Mouse (Mus musculus) kidney, postnatal 14 days (tissue): ENCODE measurements at regions not wholly inside any gene's neighbourhood (a gene's known extent, or its start where the extent isn't known, plus 50 kb on each side); places are given as distances from the start of the nearest gene placed in this dataset.
"Not testable (repeated sequence)": the region's sequence is repeated elsewhere in the genome, so short reads cannot be mapped to it uniquely, and the experiment has no call there.

Experiments used
- DNase-seq: peaks from one replicate; pipeline ENCODE4 v3.0.0; 2022; ENCODE audit warnings: mixed read lengths

DNA sequence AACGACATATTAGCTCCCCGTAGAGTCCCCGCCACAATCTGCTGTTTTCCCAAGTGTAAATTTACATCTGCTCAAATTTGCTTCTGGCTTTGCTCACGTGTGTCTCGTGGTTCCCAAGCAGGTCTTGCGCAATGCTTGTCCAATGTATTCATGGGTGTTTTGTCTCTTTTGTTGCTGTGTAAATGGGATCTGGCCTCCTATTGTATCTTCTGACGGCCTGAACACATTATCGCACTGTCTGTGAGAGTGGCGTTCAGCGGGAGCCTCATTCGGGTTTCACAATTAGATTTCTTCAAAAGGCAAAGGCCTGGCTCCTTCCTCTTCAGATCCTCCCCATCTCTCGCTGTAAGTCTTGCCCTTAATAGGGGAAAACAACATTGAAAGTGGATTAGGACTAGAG lies 274.5 kb downstream of the Fam19a5 start:
- no peak for DNase-seq

DNA sequence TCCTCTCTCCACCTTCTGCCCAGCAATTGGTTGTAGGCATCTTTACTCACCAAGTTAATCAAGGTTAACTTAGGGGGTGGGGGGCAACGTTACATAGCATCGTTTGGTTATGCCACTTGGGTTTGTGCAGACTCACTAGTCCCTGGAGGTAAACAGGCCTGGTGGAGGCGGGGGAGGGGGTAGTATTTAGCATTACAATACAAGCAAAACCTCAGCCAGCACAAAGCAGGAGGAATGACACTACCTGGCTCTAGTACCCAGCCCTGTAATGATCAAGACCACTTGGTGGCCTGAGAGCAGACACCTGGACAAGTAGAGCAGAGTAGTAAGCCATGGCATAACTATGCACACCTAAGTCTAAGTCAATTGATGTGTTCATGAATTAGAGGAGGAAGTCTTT lies 298.0 kb downstream of the Fam19a5 start:
- no peak for DNase-seq

GRCm38 (mm10) chr15:87859069-87859468 lies 315.0 kb downstream of the Fam19a5 start:
- DNase-seq: no peak

- DNase-seq: no peak
Observed at GRCm38 (mm10) chr15:87876286-87876899, 332.3 kb downstream of the Fam19a5 start.

GRCm38 (mm10) chr15:87890903-87891302 lies 346.8 kb downstream of the Fam19a5 start:
- no peak for DNase-seq

DNA sequence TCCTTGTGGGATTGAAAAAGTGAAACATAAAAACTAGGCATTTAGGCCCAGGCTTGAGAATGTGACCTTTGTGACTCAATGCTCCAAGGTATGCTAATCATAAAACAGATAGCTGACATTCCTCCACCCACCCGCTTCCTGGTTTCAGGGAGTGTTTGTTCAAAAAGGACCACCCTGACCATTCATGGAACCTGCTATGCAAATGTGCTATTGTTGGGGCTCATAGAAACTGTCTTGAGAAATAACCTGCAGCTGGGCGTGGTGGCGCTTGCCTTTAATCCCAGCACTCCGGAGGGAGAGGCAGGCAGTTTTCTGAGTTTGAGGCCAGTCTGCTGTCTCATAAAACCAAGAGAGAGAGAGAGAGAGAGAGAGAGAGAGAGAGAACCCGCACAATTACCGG lies 350.8 kb downstream of the Fam19a5 start:
- DNase-seq: not testable (repeated sequence)

DNA sequence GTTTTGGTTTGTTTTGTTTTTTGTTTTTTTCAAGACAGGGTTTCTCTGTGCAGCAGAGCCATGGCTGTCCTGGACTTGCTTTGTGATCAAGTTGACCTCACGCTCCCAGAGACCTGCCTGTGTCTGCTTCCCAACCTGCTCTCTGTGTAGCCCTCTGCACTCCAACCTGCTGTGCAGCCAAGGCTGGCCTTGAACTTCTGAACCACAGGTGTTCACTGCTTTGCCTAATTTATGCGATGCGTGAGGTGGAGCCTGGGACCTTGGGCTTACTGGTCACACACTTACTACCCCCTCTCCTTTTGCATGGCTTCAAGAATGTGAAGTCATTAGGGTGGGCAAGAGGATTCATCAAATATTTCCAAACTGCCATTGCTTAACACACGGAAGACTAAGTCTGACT lies 354.6 kb downstream of the Fam19a5 start:
- DNase-seq: no peak

DNA sequence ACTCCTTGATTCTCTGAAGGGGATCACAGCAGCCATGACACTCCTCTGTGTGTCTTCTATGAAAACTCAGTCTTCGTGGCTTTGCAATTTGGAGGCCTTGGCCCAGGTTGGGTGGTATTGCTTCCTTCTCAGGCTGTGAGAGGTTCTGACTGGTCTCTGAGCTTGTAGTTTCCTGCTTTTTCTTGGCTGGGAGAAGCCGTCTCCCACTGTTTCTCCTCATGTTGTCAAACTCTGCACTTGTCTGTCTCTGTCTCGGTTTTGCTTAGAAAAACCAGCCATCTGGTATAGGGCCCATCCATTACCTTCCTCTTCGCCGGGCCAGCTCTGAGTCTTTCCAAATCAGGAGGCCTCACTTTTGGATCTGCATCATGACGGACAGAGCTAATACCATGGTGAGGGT lies 360.3 kb downstream of the Fam19a5 start:
- no peak for DNase-seq

GRCm38 (mm10) chr15:87906310-87906709 lies 362.2 kb downstream of the Fam19a5 start:
- no peak for DNase-seq

- no peak for DNase-seq
Observed at GRCm38 (mm10) chr15:87922091-87922490, 378.0 kb downstream of the Fam19a5 start.

GRCm38 (mm10) chr15:87922781-87923446 lies 378.8 kb downstream of the Fam19a5 start:
- DNase-seq: no peak

GRCm38 (mm10) chr15:87923906-87924305 lies 379.8 kb downstream of the Fam19a5 start:
- DNase-seq: no peak

GRCm38 (mm10) chr15:87936041-87936440 lies 391.9 kb downstream of the Fam19a5 start:
- DNase-seq: no peak

DNA sequence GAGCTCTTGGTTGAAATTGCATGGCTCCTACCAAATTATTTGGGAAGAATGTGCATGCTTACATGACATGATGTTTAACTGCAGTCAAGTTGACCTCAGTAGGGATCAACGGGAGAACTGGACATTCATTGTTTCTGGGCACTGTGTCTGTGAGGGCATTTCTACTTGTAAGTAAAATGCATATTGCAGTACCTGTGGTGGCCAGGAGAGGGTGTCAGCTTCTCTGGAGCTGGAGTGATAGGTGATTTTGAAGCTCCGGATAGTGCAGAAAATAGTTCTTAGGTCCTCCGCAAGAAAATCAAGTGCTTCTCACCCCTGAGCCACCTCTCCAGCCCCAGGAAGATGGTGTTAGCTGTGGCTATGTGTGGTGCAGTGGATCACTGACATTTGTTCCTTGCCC lies 396.7 kb downstream of the Fam19a5 start:
- DNase-seq: peak; percentile 10

DNA sequence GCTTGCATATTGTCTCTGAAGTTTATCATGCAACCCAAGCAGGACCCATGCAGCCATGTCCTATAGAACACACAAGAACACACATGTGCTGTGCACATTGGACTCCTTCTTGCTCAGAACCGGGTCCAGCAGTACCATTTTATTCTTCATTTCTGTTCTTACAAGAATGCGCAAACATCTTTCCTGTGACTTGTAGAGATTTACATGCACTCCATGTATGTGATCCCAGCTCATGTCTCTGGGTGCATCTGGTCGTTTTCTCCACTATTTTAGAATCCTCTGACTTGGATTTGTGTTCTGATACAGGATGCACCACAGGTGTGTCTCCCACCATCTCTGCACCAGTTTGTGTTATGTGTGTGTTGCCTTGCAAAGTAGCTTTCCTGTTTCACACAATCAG lies 408.4 kb downstream of the Fam19a5 start:
- no peak for DNase-seq

DNA sequence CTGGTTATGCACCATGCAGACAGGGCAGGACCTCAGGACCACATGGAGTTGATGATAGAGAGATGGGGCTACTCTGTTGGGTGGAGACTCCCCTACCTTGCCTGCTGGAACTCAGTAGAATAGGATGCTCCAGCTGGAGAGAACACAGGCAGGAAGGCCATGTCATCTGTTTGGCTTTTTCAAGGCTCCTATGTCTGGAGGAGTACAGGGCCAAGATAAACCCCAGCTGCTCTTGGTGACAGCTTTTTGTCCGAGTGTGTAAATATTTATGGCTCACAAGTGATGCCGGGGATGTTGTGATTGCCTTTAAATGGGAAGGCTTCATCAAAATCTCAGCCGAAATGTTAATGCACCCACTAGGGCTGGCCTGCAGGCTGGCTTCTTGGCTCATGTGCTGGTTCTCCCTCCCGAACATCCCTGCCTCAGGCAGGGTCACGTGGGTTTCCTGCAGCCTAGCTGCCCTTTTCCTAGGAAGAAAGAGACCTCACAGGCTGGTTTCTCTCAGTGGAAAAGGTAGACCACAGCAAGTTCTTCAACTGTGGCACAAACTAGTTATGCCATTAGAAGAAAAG lies 411.7 kb downstream of the Fam19a5 start:
- DNase-seq: no peak

- DNase-seq: no peak
Observed at GRCm38 (mm10) chr15:87958866-87959265, 414.8 kb downstream of the Fam19a5 start.

GRCm38 (mm10) chr15:87972641-87973040 lies 428.5 kb downstream of the Fam19a5 start:
- no peak for DNase-seq

DNA sequence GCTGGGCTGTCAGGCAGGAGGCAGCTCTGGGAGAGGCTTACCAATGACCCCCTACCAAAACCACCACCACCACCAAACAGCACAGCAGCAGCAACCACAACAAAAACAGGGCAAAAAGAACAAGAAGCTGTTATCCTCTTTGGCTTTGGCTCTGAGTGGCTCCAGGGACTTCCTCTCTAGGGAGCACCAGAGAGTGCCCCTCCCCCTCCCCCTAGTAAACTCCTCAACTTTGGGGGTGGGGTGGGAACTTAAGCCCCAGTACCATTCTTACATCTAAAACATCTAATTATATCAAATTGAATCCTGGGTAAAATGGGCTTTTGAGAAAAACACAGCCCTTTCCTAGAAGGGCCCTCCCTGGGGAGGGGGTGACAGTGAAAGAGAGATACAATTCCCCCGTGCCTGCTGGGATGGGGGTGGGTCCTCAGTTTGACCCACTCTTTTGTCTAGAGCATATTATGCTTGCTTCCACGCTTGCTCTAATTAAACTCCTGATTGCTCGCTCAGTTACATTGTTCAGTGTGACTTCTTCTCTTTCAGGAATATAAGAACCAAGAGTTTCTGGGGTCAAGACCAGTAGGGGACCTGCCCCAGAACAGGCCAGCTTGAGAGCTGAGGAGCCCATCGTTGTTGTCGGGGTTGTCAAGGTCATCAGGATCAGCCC lies 443.4 kb downstream of the Fam19a5 start:
- DNase-seq: no peak

- no peak for DNase-seq
Observed at GRCm38 (mm10) chr15:87994546-87994945, 450.4 kb downstream of the Fam19a5 start.

- DNase-seq: no peak
Observed at GRCm38 (mm10) chr15:88017076-88017475, 473.0 kb downstream of the Fam19a5 start.

GRCm38 (mm10) chr15:88032751-88033150 lies 488.7 kb downstream of the Fam19a5 start:
- DNase-seq: no peak

DNA sequence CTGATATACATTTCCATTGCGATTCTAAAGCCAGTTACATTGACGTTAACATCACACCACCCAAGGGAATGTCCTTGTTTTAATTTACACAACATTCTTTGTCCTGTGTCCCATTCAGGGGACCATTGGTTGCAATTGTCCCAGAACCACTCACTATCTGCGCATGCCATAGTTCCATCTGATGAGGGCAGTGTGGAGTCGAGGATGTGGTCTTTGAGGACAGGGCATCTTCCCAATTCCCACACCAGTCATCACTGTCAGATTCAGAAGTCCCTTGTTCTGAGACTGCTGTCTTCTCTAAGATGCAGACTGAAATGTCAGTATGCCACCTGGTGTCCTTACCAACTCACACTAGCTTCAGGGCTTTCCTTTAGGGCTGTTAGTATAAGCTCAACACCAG lies 489.6 kb downstream of the Fam19a5 start:
- DNase-seq: no peak

- no peak for DNase-seq
Observed at GRCm38 (mm10) chr15:88035486-88035885, 491.4 kb downstream of the Fam19a5 start.
